Mouse (Mus musculus): Measurements from ENCODE around the gene Rnf185.

Rnf185 gene

DNA sequence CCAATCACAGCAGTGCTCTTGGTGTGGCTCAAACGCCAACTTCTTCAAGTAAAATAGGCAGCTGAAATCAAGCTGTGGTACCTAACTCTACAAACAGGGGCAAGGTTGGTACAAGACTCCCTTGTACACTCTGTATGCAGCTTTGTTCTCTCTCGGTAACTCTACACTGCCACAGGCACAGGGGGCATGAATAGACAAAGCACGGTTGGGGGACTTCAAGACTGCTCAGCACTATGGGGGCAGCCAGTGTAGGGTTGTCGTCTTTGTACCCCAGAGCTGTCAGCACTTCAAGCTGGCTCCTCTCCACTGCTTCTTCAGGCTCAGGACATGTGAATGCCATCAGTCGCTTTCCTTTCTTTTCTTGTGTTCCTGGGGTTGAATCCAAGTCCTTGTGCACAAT is 57.6 kb downstream of the Rnf185 start:
- no peak for DNase-seq (ENCODE audit: low spot score)

DNA sequence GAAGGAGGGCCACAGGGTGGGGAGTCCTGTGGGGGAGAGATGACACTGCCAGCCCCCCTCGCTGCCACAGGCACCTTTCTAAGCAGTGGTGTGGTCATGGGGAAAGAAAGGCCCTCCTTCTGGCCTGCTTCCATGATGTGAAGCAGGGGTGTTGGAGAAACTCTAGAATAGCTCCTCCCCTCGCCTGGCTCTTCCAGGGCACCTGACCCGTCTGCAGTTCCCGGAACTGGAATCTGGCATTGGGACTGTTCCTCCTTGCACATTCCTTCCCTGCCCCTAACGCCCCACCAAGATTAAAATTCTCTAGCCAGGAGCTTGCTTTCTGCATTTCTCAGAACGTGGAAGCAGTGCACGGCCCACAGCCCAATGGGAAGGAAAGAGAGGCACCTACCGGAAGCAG is 59.6 kb downstream of the Rnf185 start:
- DNase-seq (ENCODE audit: low spot score) = no peak

DNA sequence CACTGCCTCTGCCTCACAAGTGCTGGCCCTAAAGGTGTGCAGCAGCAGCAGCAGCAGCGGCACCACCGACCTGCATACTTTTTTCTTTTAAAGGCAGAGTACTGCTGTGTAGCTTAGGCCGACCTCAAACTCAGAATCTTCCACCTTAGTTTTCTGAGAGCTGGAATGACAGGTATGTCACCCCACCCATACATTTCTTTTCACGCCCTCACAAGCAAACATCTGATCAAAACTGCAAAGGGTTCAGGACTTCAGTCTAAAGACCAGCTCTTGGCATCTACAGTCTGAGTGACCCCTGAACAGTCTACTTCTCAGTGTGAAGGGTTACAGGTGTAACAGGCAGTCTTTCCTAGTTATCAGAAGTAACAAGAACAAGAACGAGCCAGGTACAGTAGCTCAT is 61.4 kb downstream of the Rnf185 start:
- DNase-seq (ENCODE audit: low spot score) = no peak

DNA sequence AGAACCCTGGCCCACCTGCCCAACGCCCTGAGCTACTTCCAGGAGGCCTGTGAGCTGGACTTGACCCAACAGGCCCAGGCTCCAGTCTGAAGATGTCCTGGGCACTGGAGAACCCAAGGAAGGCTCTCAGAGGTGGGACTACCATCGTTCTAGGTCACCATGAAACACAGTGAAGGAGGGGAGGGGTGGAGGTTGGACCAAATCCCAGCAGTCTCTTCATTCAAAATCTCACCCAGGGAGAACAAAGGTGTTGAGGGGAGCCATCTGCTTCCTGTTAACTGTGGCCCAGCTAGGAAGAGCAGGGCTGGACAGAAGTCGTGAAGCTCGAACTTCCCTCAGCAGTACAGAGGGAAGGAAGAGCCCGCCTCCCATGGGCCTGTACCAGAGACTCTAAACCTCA is 62.2 kb downstream of the Rnf185 start:
- no peak for DNase-seq (ENCODE audit: low spot score)

DNA sequence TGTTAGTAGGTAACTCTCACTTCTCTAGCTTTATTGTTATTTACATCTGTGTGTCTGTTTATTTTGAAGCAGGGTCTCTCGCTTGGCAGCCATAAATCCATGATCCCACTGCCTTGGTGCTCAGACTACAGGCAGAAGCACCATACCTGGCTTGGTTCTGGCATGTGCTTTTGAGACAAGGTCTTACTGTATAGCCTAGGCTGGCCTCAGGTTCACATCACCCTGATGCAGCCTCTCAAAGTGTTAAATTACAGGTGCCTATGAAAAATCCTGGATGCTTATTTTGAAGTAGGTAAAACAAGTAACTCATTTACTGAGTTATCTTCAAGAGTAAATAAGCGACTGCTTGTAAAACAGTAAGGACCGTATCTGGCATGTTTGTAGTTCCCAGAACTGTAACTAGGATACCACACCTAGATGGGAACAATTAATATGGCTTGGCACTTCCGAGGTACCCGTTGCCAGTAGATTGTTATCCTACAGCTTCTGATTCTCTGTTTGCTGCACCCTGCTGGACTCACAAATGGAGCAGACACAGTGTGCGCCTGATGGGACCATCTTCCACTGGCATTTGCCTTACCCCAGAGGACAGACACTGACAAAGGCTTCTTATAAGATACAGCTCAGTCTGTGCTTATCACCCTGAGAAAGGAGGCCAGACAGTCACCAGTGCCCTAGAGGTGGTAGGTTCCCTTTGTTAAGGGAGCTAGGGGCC is 64.5 kb downstream of the Rnf185 start:
- DNase-seq (ENCODE audit: low spot score) = no peak

DNA sequence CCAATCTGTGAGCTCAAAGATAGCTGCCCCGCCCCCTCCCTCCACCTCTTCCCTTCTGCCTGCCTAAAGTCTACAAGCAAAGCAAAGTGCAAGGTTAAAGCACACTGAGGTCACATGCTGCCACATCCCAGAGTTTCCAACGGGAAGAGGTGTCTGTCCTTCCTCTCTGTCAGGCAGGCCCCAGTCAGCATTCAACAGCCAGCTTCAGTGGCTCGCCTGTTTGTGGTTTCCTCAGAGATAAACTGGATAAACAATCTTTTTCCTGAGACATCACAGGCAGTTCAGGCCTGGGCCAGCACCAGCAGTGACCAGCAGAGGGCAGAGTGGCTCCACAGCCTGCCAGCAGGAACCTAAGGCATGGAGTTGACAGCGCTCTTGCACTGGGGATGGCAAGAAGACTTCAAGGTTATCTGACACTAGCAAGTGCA is 65.2 kb downstream of the Rnf185 start:
- peak; percentile 47 for DNase-seq (ENCODE audit: low spot score)

DNA sequence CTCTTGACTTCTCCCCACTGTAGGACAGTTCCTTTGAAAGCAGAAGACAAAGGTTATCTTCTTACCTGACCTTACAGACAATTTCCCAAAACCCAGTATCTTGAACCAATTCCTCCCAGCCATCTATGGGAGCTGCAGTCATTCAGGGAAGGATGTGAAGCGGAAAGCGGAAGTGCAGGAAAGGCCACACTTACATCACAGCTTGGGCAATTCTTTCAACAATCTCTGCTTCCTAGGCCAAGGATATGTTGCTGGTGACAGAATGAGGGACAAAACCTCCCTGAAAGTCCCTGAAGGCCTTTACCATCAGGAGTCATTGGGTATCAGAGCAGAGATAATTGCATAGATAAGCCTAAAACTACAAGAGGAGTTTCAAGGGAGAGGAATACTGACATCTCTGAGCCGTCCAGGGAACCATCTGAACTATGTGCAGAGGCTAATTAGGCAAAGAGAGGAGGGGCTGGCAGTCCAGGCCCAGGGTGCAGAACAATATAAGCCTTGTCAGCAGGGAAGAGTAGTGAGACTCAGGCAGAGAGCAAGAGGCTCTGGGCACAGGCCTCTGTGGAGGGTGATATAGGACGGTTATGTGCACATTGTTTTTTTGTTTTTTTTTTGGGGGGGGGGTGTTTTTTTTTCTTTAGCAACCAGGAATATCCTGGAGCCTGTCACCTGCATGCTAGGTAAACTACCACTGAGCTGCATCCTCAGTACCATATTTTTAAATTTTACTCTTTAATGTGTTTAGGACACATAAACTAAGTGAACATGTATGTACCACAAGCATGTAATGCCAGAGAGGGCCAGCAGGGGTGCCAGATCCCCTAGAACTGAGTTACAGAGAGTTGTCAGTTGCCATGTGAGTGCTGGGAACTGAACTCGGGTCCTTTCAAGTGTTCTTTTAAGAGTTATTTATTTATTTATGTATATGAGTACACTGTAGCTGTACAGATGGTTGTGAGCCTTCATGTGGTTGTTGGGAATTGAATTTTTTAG is 69.3 kb downstream of the Rnf185 start:
- DNase-seq (ENCODE audit: low spot score) = no peak

DNA sequence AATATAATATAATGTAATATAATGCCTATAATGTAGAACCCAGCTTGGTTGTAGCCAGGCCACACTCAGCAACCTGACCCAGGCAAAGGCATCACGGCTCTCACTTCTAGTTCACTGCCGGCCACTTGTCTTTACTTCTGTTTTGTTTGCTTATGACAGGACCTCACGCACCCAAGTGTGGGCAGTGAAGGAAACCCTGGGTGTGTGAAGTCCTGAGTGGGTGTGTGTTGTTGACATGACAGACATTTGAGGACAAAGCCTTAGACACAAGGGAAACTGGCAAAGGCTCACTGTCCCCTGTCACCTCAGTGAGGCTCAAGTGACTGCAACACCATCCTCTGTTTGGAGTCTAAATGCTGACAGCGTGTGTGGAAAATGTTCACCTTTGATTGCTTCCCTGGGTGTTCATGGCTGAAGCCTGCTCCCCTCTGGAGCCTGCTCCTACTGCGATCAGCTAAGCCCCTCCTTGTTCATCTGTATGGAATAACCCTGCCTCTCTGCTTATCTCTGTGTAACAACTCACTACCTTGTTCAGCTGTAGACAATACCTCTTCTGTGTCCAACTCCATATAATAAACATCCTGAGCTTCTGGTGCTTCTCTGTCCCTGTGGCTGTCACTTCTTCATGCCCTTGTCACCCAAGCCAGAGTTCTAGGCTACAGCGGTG is 70.9 kb downstream of the Rnf185 start:
- DNase-seq (ENCODE audit: low spot score) = no peak

DNA sequence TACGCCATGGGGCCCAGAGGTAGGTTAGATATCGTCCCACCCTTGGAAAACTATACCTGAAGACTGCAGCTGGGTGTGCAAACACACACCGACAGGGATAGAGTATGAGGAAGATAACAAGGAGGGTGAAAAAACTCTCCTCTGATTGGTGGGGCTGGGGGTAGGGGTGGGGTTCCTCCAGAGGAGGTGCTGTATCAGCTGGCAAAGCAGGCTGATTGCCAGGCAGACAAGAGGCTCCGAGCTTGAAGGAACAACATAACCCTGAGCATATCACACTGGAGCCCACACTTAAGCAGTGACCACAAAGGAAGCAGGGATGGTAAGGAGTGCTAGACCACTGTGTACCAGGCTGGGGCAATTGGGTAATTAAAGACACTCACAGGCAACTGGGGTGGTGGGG is 72.7 kb downstream of the Rnf185 start:
- no peak for DNase-seq (ENCODE audit: low spot score)

DNA sequence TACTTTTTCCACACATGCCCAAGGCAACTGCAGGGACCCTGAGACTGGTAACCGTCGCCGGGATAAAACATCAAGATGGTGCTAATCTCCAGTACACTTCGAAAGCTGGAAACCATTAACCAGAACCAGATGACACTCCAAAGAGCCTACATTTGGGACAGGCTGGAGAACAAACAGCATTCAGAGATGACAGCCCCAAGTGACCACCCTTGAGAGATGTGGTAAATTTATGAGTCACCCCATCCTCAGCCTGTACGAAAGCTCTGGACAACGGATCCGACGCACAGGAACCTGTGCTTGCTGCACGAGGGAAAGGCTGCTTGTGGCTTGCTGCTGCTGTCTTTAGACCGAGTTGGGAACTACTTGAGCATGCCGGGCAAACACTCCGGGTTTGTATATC is 77.4 kb downstream of the Rnf185 start:
- DNase-seq (ENCODE audit: low spot score) = no peak

DNA sequence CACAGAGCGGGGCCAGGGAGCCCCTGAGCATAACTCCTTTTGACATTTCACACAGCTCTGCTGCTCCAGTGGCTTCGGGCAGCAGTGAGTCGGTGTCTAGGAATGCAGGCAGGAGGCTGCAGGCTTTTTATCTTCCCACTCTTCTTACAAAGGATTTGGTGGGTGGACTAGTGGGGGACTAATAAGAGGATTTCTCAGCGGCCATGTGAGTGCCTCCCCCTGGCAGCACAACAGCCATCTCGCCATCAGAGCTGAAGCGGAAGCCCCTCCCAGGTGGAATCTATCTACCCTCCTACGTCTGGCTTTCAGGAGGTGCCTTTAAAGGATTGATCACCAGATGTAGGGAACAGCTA is 77.9 kb downstream of the Rnf185 start:
- no peak for DNase-seq (ENCODE audit: low spot score)

DNA sequence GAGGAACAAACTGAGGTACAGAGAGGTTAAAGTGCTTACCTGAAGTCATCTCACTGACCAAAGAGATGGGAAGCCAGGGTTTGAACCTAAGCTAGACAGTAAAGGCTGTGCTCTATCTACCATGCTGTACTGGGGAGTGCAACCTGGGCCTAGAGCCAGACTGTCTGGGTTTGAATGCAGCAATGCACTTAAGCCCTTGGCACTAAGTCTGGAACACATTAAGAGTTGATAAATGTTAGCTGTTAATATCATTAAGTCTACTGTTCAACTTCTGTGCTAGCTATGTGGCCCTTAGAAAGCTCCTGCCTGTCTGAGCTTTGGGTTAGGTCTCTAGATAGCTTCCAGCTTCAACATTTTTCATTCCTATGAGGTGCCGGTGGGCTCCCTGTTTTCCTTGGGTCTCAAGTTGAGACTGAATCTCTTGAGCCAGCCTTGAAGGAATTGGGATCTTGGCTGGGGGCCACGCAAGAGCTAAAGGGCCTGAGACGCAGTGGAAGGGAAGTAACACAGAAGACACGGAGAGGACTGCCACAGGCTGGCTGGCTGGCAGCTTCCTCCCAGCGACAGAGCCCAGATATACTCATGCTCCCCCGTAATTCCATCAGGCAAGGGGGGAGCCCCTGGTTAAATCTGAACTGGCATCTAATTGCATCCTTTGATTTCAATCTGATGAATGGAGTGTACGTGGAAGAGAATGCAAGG is 78.4 kb downstream of the Rnf185 start:
- DNase-seq (ENCODE audit: low spot score) = no peak

DNA sequence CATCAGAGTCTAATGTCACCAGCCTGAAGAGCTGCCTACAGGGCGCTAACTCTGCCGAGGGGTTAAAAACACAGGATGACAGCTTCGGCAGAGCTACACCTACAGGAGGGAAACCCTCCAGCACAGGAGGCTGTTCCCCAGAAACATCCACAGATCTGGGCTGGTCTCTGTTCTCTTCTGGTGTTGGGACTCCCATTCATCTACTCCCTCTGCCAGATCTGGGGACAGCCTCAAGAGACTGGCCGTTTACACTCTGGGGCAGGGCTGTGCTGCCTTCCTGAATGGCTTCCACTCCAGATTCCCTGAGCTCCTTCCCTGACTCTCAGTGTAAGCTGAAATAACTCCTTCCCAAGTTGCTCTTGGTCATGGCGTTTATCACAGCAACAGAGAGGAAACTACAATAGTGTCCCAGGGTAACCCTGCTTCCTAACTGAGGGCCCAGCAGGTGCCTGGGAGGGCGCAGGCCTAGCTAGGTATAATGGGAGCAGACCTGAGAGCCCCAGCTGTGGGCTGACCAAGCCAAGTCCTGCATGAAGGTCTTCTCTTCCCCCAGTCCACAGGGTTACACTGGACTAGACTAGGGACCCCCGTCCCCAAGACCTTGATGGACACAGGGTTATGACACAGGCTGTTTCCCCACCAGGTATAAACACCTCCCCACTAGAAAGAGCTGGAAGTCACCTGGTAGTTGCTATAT is 80.4 kb downstream of the Rnf185 start:
- DNase-seq (ENCODE audit: low spot score) = no peak

DNA sequence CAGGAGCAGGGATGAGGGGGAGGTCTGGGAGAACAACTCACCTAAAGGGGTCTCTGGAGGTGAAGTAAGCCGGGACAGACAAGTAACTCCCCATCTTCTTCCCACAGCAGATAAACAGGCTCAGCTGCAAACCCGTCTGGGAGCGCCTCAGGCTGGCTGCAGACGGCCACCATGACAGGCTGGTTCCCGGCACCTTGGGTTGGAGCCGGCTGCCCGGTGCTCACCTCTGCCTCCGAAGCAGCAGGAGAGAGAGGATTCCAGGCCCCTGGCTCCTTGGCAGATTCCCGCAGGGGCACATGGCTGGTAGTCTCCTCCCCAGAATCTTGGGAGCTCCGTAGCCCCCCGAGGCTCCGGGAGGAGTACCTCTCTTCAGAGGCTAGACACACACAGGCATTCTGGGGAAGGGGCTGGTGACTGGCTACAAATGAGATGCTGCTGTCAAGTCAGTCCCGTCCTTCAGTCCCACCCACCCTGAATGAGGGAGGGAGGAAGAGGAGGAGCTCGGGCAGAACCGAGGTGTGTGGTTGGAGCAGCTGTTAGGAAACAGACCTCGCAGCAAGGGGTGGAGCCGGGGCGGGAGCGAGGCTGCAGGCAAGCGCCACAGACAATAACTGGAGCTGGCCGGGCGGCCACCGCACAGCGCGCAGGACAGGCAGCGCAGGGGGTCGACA is 81.1 kb downstream of the Rnf185 start:
- peak; percentile 85 for DNase-seq (ENCODE audit: low spot score)

DNA sequence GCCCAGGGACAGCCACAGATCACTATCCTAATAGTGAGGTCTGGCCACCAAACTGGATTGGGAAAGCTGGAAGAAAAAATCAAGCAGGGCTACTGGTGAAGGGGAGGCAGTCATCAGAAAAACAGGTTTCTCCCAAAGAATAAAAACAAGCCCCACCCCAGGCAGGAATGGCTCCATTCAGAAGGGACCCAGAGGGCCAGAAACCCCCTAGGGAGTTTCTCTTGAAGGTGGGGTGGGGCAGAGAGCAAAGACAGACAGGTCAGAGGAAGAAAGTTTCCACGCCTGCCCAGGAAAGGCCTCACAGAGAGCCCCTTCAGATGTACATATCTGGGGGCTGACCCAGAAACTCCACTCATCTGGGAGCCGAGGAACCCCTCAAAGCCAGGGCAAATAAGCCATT is 82.0 kb downstream of the Rnf185 start:
- DNase-seq (ENCODE audit: low spot score) = no peak

DNA sequence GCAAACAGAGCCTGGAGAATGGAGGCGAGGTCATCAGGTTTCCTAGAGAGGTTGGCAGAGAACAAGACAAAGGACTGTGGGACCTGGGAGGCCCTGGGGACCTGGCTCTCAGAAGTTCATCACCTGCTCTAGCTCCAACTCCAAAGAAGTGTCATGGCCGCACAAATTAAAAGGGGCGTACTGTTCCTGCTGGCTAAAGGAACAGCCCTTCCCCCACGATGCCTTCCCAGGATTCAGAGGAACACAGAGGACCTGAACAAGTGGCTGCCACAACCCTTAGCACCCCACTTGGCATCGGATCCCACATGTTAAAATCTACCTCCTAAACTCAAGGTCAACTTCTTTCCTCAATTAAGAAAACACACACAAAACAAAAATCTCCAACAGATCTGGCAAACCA is 82.7 kb downstream of the Rnf185 start:
- no peak for DNase-seq (ENCODE audit: low spot score)

DNA sequence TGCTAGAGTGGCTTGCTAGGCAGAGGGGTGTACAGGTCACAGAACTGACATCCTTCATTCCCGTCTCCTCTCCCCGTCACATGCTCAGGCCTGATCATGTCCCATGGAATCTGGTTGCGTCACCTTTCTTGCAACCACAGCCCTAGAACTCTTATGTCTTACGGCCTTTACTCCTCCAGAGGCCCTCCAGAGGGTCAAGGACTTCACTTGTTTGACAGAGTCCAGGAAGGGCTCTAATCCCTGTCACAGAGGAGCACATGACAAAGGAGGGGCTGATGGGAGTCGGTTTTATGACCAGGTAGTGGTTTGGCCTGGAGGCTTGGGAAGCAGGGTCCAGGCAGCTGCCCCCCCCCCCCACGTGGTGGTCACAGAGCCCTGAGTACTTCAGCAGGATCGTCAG is 83.2 kb downstream of the Rnf185 start:
- DNase-seq (ENCODE audit: low spot score) = no peak

DNA sequence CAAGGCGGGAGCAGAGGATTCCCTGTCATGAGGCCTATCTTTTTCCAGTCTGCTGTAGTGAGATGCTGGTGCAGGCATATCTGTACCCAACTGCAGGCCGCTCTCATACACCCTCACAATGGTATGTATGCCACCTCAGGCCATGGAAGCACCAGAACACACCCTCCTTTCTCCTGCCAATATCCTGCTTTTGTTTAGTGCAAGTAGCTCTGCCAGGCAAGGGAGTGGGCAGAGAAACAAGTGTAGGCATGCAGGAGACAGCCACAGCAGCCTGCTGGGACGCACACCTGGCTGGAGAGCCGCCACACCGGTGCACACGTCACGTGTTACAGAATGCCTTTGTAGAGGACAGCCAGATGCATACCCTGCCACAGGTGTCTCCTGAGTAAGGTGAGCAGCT is 85.8 kb downstream of the Rnf185 start:
- no peak for DNase-seq (ENCODE audit: low spot score)
